Mouse (Mus musculus): ENCODE data around the gene Gpr89. TPM values are rescaled to one million over a fixed set of nuclear protein-coding genes. Genes with fewer than 3 reads are reported as not detected.

Gpr89 gene
- polyA plus RNA-seq, 1 experiment from 2014 or later = 14.4 TPM

DNA sequence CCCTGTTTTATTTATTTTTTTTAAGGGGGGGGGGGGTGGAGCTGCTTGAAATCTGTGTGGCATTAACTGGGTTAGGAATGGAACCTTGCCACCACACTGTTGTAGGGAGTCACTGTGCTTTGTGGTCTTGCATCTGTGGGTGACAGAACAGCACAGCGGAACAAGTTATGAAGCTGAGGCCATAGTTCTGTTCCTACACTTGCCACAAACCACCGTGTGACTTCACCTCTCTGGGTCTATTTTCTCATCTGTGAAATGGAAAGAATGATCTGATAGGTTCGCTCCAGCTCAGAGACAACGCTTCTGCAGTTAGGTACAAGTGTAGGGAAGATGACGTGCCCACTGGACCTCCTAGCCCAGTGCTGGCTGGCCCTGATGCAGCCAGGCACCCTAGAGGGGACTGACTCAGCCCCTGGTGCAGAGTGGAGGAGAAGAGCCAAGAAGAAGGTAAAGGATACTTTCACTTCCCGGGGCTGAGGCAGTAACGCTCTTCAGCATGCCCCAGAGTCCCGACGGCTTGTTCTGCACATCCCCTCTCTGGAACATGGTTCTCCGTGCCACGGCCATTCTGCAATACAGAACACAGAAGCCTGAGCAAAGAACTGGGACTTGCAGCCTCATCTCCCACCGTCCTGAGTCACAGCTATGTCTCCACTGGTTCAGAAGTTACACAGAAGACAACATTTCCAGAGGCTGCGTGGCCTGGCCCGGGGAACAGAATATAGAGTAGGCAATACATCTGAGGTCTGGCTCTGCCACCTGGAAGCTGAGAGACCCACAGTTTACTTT is 22.9 kb downstream of the Gpr89 start:
- Histone ChIP-seq H3K4me3 (ENCODE audit: inconsistent target) (no peak overlapping the region), H3K27ac (no peak overlapping the region), H3K36me3 (ENCODE audit: inconsistent target) (peaks cover 30% of the 10 kb centered on the region; the same call in 1 of the 2 replicates), H3K79me2 (ENCODE audit: inconsistent target) (no peaks in the 10 kb centered on the region)
- 93% methylated on average over 14 of the region's 14 CpGs for WGBS (ENCODE audit: missing documents)

DNA sequence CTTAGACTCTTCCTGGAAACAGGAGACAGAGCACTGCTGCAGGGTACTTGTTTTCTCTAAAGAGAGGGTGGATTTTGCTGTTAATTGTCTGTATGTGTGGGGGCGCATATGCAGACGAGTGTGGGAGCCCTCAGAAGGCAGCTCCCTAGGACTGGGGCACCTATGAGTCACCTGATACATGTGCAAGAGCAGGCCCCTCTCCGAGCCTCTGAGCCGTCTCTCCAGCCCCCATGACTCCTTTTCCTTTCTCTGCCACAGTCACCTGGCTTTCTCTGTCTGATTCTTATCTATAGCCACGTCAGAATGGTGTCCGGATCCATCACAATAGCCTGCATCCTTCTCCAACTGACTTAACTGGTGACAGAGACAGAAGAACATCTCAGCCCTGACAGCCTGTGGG is 23.6 kb downstream of the Gpr89 start:
- WGBS (ENCODE audit: missing documents) = 89% methylated on average over 6 of the region's 6 CpGs
- H3K36me3 ChIP-seq (ENCODE audit: inconsistent target) = peaks cover 30% of the 10 kb centered on the region; the same call in 1 of the 2 replicates

GRCm38 (mm10) chr3:96880385-96880784 is 24.8 kb downstream of the Gpr89 start:
- H3K79me2 ChIP-seq (ENCODE audit: inconsistent target) = no peaks in the 10 kb centered on the region
- H3K27ac ChIP-seq = no peak overlapping the region
- WGBS (ENCODE audit: missing documents) = 96% methylated on average over 4 of the region's 4 CpGs
- H3K4me3 ChIP-seq (ENCODE audit: inconsistent target) = no peak overlapping the region
- peaks cover 32% of the 10 kb centered on the region; the same call in 1 of the 2 replicates for H3K36me3 ChIP-seq (ENCODE audit: inconsistent target)

More for the DNA sequence above, 23.6 kb downstream of the Gpr89 start:
- H3K4me3 ChIP-seq (ENCODE audit: inconsistent target) = no peak overlapping the region
- no peak overlapping the region for H3K27ac ChIP-seq
- no peaks in the 10 kb centered on the region for H3K79me2 ChIP-seq (ENCODE audit: inconsistent target)

DNA sequence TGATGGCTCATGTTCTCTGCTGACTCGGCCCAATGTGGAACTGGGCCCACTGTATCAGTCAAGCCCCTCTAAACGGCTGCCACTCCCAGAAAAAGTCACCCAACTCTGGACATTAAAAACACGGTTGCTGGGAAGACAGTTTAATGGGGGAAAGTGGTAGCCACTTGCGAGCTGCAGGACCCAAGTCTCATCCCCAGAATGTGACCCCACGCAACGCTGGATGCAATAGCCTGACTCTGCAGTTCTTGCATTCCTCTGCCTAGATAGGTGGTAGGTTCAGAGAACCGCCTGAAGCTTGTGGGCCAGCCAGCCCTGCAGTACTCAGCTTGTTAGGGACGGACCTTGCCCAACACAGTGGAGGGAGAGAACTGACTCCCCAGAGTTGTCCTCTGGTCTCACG is 25.6 kb downstream of the Gpr89 start:
- Histone ChIP-seq H3K79me2 (ENCODE audit: inconsistent target) (no peaks in the 10 kb centered on the region), H3K4me3 (ENCODE audit: inconsistent target) (no peak overlapping the region), H3K27ac (no peak overlapping the region), H3K36me3 (ENCODE audit: inconsistent target) (peaks cover 41% of the 10 kb centered on the region; the same call in 1 of the 2 replicates)
- 96% methylated on average over 9 of the region's 9 CpGs for WGBS (ENCODE audit: missing documents)

GRCm38 (mm10) chr3:96874808-96875571 is 30.2 kb downstream of the Gpr89 start:
- Histone ChIP-seq H3K27ac (no peak overlapping the region), H3K79me2 (ENCODE audit: inconsistent target) (no peaks in the 10 kb centered on the region), H3K4me3 (ENCODE audit: inconsistent target) (no peak overlapping the region), H3K36me3 (ENCODE audit: inconsistent target) (peaks cover 66% of the 10 kb centered on the region)
- 94% methylated on average over 7 of the region's 7 CpGs for WGBS (ENCODE audit: missing documents)

GRCm38 (mm10) chr3:96872501-96872900 is 32.6 kb downstream of the Gpr89 start:
- no peak overlapping the region for H3K4me3 ChIP-seq (ENCODE audit: inconsistent target)
- no peak overlapping the region for H3K27ac ChIP-seq
- 94% methylated on average over 5 of the region's 8 CpGs for WGBS (ENCODE audit: missing documents)
- H3K36me3 ChIP-seq (ENCODE audit: inconsistent target) = peaks cover 67% of the 10 kb centered on the region
- no peaks in the 10 kb centered on the region for H3K79me2 ChIP-seq (ENCODE audit: inconsistent target)

- WGBS (ENCODE audit: missing documents) = 91% methylated on average over 8 of the region's 8 CpGs
- H3K36me3 ChIP-seq (ENCODE audit: inconsistent target) = peaks cover 67% of the 10 kb centered on the region
Observed at GRCm38 (mm10) chr3:96871070-96871469, 34.1 kb downstream of the Gpr89 start.

DNA sequence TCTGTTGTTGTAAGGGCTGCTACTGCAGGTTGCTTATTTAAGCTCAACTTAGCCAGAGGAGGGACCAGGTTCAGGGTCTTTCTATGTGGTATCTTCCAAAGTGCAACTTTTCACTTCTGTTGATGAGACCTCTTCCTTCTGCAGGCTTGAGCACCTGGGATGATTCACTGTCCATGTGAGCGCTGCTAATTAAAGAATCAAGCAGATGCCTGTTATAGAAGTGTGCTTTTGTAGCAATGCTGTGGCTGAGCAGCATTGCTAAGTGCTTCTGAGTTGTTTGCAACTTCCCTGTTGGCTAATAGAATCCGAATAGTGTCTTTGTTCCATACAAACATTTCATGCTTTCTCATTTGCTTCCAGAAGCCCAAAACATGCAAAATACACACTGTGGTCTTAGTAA is 34.9 kb downstream of the Gpr89 start:
- Histone ChIP-seq H3K36me3 (ENCODE audit: inconsistent target) (peaks cover 63% of the 10 kb centered on the region), H3K27ac (no peak overlapping the region), H3K4me3 (ENCODE audit: inconsistent target) (no peak overlapping the region), H3K79me2 (ENCODE audit: inconsistent target) (no peaks in the 10 kb centered on the region)
- WGBS (ENCODE audit: missing documents) = 94% methylated on average over 2 of the region's 2 CpGs

More at GRCm38 (mm10) chr3:96871070-96871469, 34.1 kb downstream of the Gpr89 start:
- no peak overlapping the region for H3K27ac ChIP-seq
- no peaks in the 10 kb centered on the region for H3K79me2 ChIP-seq (ENCODE audit: inconsistent target)
- no peak overlapping the region for H3K4me3 ChIP-seq (ENCODE audit: inconsistent target)

- WGBS (ENCODE audit: missing documents) = 95% methylated on average over 7 of the region's 7 CpGs
- Histone ChIP-seq H3K4me3 (ENCODE audit: inconsistent target) (no peak overlapping the region), H3K27ac (no peak overlapping the region), H3K79me2 (ENCODE audit: inconsistent target) (no peaks in the 10 kb centered on the region), H3K36me3 (ENCODE audit: inconsistent target) (peaks cover 53% of the 10 kb centered on the region)
Observed at GRCm38 (mm10) chr3:96869091-96869490, 36.1 kb downstream of the Gpr89 start.

- 96% methylated on average over 8 of the region's 8 CpGs for WGBS (ENCODE audit: missing documents)
- Histone ChIP-seq H3K36me3 (ENCODE audit: inconsistent target) (peaks cover 49% of the 10 kb centered on the region), H3K79me2 (ENCODE audit: inconsistent target) (no peaks in the 10 kb centered on the region), H3K27ac (no peak overlapping the region), H3K4me3 (ENCODE audit: inconsistent target) (no peak overlapping the region)
Observed at GRCm38 (mm10) chr3:96868566-96868965, 36.6 kb downstream of the Gpr89 start.

DNA sequence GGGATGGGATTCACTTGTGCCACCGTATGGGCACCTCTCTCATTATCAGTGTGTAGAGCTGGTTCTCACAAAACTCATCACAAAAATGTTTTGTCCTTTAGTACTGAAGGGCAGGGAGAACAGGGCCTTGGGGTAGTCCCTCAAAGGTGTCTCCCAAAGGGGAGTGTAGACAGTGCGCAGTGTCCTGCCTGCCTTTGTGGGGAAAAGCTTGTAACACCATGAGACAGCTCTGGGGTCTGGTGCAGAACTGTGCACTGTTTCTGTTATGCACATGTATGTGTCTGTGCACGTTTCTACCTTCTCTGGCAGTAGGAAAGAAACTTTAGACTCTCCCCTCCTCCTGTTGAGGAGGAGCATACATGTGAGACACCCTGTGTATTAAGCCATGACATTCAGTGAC is 37.3 kb downstream of the Gpr89 start:
- Histone ChIP-seq H3K27ac (no peak overlapping the region), H3K79me2 (ENCODE audit: inconsistent target) (no peaks in the 10 kb centered on the region), H3K36me3 (ENCODE audit: inconsistent target) (peaks cover 42% of the 10 kb centered on the region), H3K4me3 (ENCODE audit: inconsistent target) (no peak overlapping the region)
- WGBS (ENCODE audit: missing documents) = 97% methylated on average over 3 of the region's 3 CpGs

- H3K4me3 ChIP-seq (ENCODE audit: inconsistent target) = no peak overlapping the region
- WGBS (ENCODE audit: missing documents) = 96% methylated on average over 5 of the region's 5 CpGs
- H3K27ac ChIP-seq = no peak overlapping the region
Observed at GRCm38 (mm10) chr3:96860498-96860897, 44.6 kb downstream of the Gpr89 start.

DNA sequence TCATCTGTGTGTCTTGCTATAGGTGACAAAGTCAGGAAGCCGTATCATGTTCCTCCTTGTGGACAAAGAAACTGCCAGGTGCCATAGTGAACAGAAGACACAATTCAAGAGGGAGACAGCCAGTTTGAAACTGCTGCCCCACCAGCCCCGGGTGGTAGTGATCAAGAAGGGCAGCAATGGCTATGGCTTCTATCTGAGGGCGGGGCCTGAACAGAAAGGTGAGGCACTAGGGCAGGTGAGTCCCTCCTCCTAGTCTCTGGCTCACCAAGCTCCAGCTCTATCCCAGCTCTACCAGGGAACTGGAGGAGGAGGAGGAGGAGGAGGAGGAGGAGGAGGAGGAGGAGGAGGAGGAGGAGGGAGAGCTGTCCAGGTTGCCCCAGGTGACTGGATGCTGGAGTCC is 49.3 kb downstream of the Gpr89 start:
- Histone ChIP-seq H3K27ac (no peak overlapping the region), H3K4me3 (ENCODE audit: inconsistent target) (no peak overlapping the region), H3K79me2 (ENCODE audit: inconsistent target) (no peaks in the 10 kb centered on the region), H3K36me3 (ENCODE audit: inconsistent target) (no peaks in the 10 kb centered on the region)
- WGBS (ENCODE audit: missing documents) = 87% methylated on average over 3 of the region's 3 CpGs

More at GRCm38 (mm10) chr3:96860498-96860897, 44.6 kb downstream of the Gpr89 start:
- Histone ChIP-seq H3K36me3 (ENCODE audit: inconsistent target) (no peaks in the 10 kb centered on the region), H3K79me2 (ENCODE audit: inconsistent target) (no peaks in the 10 kb centered on the region)

DNA sequence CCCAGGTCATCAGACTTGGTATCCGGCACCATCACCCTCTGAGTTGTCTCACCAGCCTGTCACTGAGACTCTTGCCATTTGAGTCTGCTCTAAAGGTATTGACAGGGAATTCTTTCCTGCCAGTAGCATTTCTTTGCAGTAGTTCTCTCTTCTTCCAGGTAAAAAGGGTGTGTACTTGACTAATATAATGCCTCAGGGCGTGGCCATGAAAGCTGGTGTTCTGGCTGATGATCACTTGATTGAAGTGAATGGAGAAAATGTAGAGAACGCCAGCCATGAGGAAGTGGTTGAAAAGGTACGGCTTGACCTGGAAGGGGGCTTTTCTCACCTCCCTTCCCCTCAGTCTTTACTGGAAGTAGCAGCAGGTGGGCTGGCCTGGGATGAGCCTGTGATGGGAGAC is 50.8 kb downstream of the Gpr89 start:
- no peak overlapping the region for H3K4me3 ChIP-seq (ENCODE audit: inconsistent target)
- no peak overlapping the region for H3K27ac ChIP-seq
- WGBS (ENCODE audit: missing documents) = 77% methylated on average over 4 of the region's 4 CpGs
- H3K79me2 ChIP-seq (ENCODE audit: inconsistent target) = no peaks in the 10 kb centered on the region
- no peaks in the 10 kb centered on the region for H3K36me3 ChIP-seq (ENCODE audit: inconsistent target)

- 83% methylated on average over 6 of the region's 6 CpGs for WGBS (ENCODE audit: missing documents)
- Histone ChIP-seq H3K27ac (no peak overlapping the region), H3K36me3 (ENCODE audit: inconsistent target) (no peaks in the 10 kb centered on the region), H3K4me3 (ENCODE audit: inconsistent target) (no peak overlapping the region), H3K79me2 (ENCODE audit: inconsistent target) (no peaks in the 10 kb centered on the region)
Observed at GRCm38 (mm10) chr3:96852561-96852960, 52.6 kb downstream of the Gpr89 start.

Measured in macrophage (primary cell).